Mouse (Mus musculus) bone marrow macrophage, adult 2 months (primary cell): ENCODE measurements around the gene Rnps1. TPM values are rescaled to one million over a fixed set of nuclear protein-coding genes. Genes with fewer than 3 reads are reported as not detected.

Experiments
- H3K27ac ChIP-seq: 2 replicates; pipeline ENCODE4 v1.5.1; 2012; ENCODE audit warnings: low read depth, low read length; ENCODE audit not compliant: insufficient read depth
- H3K4me1 ChIP-seq: 2 replicates; pipeline ENCODE4 v1.6.1; 2012; ENCODE audit warnings: low read length; ENCODE audit not compliant: control insufficient read depth, insufficient read depth
- H3K4me3 ChIP-seq: 2 replicates; pipeline ENCODE4 v1.5.1; 2012; ENCODE audit warnings: mild to moderate bottlenecking, low read length, moderate library complexity; ENCODE audit not compliant: insufficient read depth
- CTCF ChIP-seq: IDR thresholded peaks from 2 replicates; pipeline ENCODE4 v1.5.1; 2012; ENCODE audit warnings: low read depth, mild to moderate bottlenecking, low read length, moderate library complexity
- POLR2A ChIP-seq: IDR thresholded peaks from 2 replicates; pipeline ENCODE4 v1.6.1; 2012; ENCODE audit warnings: mild to moderate bottlenecking, low read depth, low read length, borderline replicate concordance
- polyA plus RNA-seq: library from polyadenylated mRNA; stranded (reverse); fragments of >200 nt; gene quantifications from 2 replicates; pipeline ENCODE4 v1.2.4, GENCODE M21; 2012; ENCODE audit not compliant: missing spikeins, insufficient read depth, insufficient read length

Rnps1 gene
- polyA plus RNA-seq, 1 experiment: 65.0 TPM

DNA sequence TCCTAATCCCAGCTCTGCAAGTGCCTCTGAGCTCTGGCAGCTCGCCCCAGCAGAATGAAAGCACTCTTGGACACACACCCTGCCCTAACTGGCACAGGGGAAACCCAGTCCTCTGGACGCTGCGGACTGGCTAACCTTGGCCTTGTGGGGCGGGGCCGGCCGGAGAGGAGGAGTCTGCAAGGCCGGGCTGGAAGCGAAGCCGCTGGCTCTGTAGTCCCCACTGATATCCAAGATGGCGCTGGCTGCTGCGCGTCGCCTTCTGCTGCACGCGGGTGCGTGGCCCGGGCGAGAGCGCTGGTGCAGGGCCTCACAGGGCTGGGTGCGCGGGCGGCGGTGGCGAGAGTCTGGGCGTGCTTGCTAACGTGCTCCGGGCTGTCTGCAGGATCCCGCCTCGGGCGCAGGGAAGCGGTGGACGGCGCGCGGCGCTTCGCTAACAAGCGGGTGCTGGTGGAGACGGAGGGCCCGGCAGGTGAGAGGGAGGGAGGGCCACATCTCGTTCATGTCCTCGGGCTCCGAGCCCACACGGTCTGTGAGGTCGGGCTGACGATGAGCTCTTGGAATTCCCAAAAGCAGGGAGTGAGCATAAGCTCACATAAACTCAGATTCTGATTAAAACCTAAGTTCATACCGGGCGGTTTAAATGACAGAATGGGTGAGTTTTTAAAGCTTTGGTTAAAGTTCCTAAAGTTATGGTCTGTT is 12.3 kb downstream of the Rnps1 start, which contains the start of gene Eci1:
Gene Eci1 (plus strand): TSS at position 171 of the 699 bp plus-strand sequence.
- TF ChIP-seq POLR2A (no peak), CTCF (no peak)
- Histone ChIP-seq H3K27ac (peak within 1 kb of the TSS; percentile 70), H3K4me3 (peak within 1 kb of the TSS; percentile 90), H3K4me1 (peaks cover 10% of the 10 kb centered on the region)

DNA sequence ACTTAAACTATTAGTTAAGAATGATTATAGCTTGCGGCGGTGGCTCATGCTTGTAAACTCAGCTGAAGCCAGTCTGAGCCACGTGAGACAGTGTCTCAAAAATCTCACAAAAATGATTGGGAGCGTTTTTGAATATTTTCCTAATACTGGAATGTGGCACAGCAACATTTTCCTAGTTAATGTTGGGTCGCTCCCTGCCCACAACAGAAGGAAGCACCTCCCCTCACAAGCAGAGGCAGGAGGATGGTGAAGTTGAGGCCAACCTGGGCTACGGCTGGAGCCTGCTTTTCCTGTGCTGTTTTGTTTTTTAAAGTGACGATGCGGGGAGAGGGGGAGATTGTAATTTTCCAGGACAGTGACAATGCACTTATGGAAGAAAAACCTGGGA is 12.8 kb downstream of the Rnps1 start:
- TF ChIP-seq CTCF (no peak), POLR2A (no peak)
- H3K27ac ChIP-seq: peak overlapping the region; percentile 70
- H3K4me3 ChIP-seq: peak overlapping the region; percentile 90
- H3K4me1 ChIP-seq: peaks cover 12% of the 10 kb centered on the region

DNA sequence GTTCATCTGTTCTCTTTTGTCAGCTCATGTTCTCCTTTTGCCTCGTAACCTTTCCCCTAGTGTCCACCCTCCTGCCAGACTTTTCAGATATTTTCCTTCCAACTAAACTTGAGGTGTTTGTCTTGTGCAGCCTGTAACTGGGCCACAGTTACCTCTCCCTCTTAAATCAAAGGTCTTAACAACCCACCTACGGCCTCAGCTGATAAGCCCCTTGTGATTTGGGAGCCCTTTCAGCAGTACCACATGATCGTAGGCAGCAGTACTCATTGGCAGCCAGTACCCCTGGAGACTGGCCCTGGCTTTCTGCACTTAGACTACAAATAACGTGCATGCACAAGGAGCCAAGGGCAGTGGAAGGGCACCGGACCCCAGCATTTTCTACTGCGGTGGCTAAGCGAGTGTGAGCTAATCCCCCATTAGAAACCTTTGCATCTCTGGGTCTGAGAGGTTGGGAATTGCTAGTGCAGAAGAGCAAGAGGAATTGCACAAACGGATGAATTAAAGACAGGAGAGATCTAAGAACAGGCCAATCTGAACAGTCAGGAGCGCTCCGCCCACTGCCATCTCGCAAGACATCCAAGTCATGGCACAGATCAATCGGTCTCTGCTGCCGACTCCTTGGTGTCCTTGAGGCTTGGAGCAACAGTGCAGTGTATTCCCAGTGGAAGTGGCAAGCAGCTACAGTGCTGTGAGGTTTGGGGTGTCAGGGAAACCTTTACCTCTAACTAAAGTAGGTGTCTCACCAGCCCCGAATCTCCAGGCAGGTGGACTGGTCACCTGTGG is 15.0 kb downstream of the Rnps1 start:
- no peak overlapping the region for H3K4me3 ChIP-seq
- no peak overlapping the region for H3K27ac ChIP-seq
- H3K4me1 ChIP-seq: peaks cover 16% of the 10 kb centered on the region
- TF ChIP-seq CTCF (no peak), POLR2A (no peak)

- peaks cover 5% of the 10 kb centered on the region for H3K4me1 ChIP-seq
- no peak overlapping the region for H3K27ac ChIP-seq
- no peak for TF ChIP-seq POLR2A
- no peak overlapping the region for H3K4me3 ChIP-seq
Measured at GRCm38 (mm10) chr17:24437016-24437415, 22.7 kb downstream of the Rnps1 start.

DNA sequence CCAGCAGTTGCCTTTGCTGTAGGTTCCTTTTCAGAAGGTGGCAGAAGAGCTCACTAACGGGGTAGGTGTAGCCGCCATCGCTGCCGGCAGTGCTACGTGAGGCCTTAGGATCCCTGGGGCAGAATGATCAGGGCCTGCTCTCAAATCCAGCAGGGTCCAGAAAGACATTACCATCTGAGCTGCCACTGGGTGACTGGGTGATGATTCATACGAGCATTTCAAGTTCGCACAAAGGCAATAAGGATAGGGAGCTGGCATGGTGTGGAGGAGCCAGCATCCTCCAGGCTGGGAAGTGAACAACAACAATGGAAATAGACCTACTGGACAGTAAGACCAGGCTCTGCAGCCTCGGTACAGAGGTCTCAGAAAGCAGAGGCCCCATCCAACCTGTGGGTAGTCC is 26.0 kb downstream of the Rnps1 start:
- H3K4me1 ChIP-seq: no peaks in the 10 kb centered on the region
- H3K27ac ChIP-seq: no peak overlapping the region
- H3K4me3 ChIP-seq: no peak overlapping the region
- TF ChIP-seq CTCF (no peak), POLR2A (no peak)

DNA sequence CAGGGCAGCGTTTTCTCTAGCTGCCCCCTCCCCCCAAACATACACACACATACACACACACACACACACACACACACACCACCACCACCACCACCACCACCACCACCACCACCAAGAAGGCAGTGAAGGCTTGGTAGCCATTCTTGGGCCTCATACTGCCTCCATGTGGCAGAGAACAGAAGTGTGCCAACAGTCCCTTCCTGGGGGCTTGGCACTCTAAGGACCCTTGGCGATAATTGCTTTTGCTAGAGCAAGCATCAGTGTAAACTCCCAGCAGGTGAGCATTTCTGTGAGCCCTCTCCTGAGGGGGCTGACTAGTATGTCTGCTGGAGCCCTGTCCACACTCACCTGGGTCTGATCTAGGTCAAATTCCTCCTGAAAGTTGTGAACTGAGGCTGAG is 26.8 kb downstream of the Rnps1 start:
- Histone ChIP-seq H3K4me1 (no peaks in the 10 kb centered on the region), H3K27ac (no peak overlapping the region), H3K4me3 (no peak overlapping the region)
- TF ChIP-seq CTCF: 0 out of 2 replicates have a peak, but pooled peaks have one; percentile 13
- TF ChIP-seq POLR2A: no peak

- TF ChIP-seq POLR2A (no peak), CTCF (no peak)
Measured at GRCm38 (mm10) chr17:24442107-24442506, 27.7 kb downstream of the Rnps1 start.

DNA sequence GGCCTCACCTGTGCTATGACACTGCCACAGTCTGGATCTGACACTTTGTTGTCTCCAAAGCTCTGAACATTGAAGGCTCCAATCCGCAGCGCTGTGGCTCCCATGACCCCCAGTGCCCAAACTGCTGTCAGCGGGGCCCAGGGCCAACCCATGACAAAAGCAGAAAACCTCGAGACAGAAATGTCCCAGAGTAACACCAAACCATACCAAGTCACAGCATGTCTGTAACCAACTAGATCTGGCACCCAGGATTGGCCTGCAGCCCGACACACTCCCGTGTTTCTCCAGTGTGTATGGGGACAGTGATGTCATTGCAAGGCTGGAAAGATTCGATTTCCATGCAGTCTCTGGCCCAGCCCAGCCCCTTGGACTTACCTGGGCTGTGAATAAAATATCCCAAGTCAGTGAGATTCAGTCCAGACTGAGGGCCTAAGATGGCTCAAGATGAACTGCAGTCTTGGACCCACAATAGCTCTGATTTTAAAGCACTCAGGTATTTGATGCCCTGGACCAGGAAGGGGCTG is 28.3 kb downstream of the Rnps1 start, which contains the start of gene Dnase1l2:
Gene Dnase1l2 (minus strand): TSS at position 474 of the 524 bp plus-strand sequence.
- TF ChIP-seq CTCF (no peak), POLR2A (no peak)
- Histone ChIP-seq H3K4me1 (peaks cover 14% of the 10 kb centered on the region), H3K27ac (no peak within 1 kb of the TSS), H3K4me3 (no peak within 1 kb of the TSS)

More at GRCm38 (mm10) chr17:24442107-24442506, 27.7 kb downstream of the Rnps1 start:
- H3K27ac ChIP-seq: no peak overlapping the region
- H3K4me1 ChIP-seq: peaks cover 8% of the 10 kb centered on the region
- H3K4me3 ChIP-seq: no peak overlapping the region

DNA sequence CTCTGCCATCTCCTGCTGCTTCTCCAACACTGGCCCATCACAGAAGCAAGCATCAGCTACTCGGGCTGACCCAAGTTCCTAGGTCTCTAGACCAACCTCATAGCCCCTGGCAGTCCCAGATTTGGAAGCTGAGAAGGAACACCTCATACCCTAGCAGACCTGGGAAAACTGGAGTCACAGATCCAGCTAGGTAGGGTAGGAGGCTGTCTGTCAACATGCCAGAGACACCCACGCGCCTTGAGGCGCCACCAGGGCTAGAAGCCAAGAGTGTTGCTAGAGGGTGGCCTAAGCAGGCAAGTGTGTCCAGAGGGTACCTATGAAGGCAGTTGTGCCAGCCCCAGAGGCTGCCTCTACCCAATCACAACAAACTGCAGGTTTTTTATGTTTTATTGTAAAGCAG is 29.0 kb downstream of the Rnps1 start:
- peaks cover 16% of the 10 kb centered on the region for H3K4me1 ChIP-seq
- no peak overlapping the region for H3K27ac ChIP-seq
- no peak for TF ChIP-seq POLR2A
- no peak for TF ChIP-seq CTCF
- H3K4me3 ChIP-seq: no peak overlapping the region

DNA sequence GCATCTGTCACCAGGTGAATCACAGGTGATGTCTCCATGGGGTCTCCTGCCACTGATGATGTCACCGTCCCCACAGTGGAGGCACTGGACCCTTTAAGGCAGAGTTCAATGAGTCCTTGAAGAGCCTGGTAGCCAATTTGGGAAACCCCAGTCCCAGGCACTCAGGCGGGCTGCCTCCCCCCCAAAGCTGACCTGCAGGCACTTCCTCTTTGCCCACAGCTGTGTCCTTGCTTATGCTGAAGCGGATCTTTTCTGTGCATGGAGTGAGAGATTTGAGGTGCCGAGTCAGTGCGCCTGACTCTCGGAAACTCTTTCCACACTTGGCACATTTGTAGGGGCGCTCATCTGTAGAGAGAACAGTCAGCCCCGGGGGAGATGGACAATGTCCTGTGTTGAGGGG is 32.2 kb downstream of the Rnps1 start:
- Histone ChIP-seq H3K27ac (peak overlapping the region; percentile 30; the same call in 1 of the 2 replicates), H3K4me1 (peaks cover 16% of the 10 kb centered on the region), H3K4me3 (no peak overlapping the region)
- TF ChIP-seq POLR2A (no peak), CTCF (no peak)
